Mouse (Mus musculus) 3134 (cell line): ENCODE data around the gene Gm10401.
A peak's percentile ranks its signal among the peaks of the same experiment; 100 is the strongest.
"Not testable (repeated sequence)": the region's sequence is repeated elsewhere in the genome, so short reads cannot be mapped to it uniquely, and the experiment has no call there.

Experiments
- DNase-seq: peaks from one replicate; pipeline ENCODE4 v3.0.0-alpha.2; 2011; ENCODE audit warnings: low spot score; ENCODE audit not compliant: insufficient read length; ENCODE audit errors: extremely low read depth

Gm10401 gene

GRCm38 (mm10) chr5:115120978-115121377, 22.9 kb upstream of the Gm10401 start:
- peak; percentile 52 for DNase-seq

GRCm38 (mm10) chr5:115118961-115119570, 21.0 kb upstream of the Gm10401 start, which contains the start of gene Acads:
Acads (minus strand) TSS chr5:115119346.
- peak; percentile 94 for DNase-seq

GRCm38 (mm10) chr5:115117467-115117866, 19.4 kb upstream of the Gm10401 start:
- no peak for DNase-seq

- no peak for DNase-seq
These were observed 18.3 kb upstream of the Gm10401 start for GRCm38 (mm10) chr5:115116426-115116825.

- DNase-seq: no peak
These were observed 16.4 kb upstream of the Gm10401 start for GRCm38 (mm10) chr5:115114501-115114900.

GRCm38 (mm10) chr5:115113244-115113643, 15.1 kb upstream of the Gm10401 start:
- no peak for DNase-seq

GRCm38 (mm10) chr5:115111156-115111555, 13.1 kb upstream of the Gm10401 start:
- no peak for DNase-seq

GRCm38 (mm10) chr5:115103253-115103652, 5.2 kb upstream of the Gm10401 start:
- not testable (repeated sequence) for DNase-seq

GRCm38 (mm10) chr5:115102231-115102630, 4.1 kb upstream of the Gm10401 start:
- DNase-seq: no peak

- no peak for DNase-seq
These were observed 2.4 kb upstream of the Gm10401 start for GRCm38 (mm10) chr5:115100473-115100872.

GRCm38 (mm10) chr5:115099991-115100390, 1.9 kb upstream of the Gm10401 start:
- no peak for DNase-seq

GRCm38 (mm10) chr5:115099530-115099929, 1.4 kb upstream of the Gm10401 start:
- DNase-seq: no peak

- no peak for DNase-seq
These were observed 6.3 kb downstream of the Gm10401 start for GRCm38 (mm10) chr5:115091776-115092175.

- no peak for DNase-seq
These were observed 7.1 kb downstream of the Gm10401 start for GRCm38 (mm10) chr5:115091015-115091414.

GRCm38 (mm10) chr5:115089592-115090268, 8.4 kb downstream of the Gm10401 start:
- DNase-seq: no peak

- DNase-seq: no peak
These were observed 12.4 kb downstream of the Gm10401 start for GRCm38 (mm10) chr5:115085675-115086074.

GRCm38 (mm10) chr5:115083492-115083891, 14.6 kb downstream of the Gm10401 start:
- no peak for DNase-seq

- no peak for DNase-seq
These were observed 16.5 kb downstream of the Gm10401 start for GRCm38 (mm10) chr5:115081636-115082035.

- no peak for DNase-seq
These were observed 21.8 kb downstream of the Gm10401 start for GRCm38 (mm10) chr5:115076144-115076901.

- DNase-seq: no peak
These were observed 23.3 kb downstream of the Gm10401 start for GRCm38 (mm10) chr5:115074749-115075148.

- not testable (repeated sequence) for DNase-seq
These were observed 24.8 kb downstream of the Gm10401 start for GRCm38 (mm10) chr5:115073306-115073705.

GRCm38 (mm10) chr5:115072143-115072542, 26.0 kb downstream of the Gm10401 start:
- DNase-seq: peak; percentile 40
